Mouse (Mus musculus) embryonic facial prominence, embryonic 14.5 days (tissue): ENCODE results near the gene Olfr1344. TPM values are rescaled to one million over a fixed set of nuclear protein-coding genes. Genes with fewer than 3 reads are reported as not detected.
"Not testable (repeated sequence)": the region's sequence is repeated elsewhere in the genome, so short reads cannot be mapped to it uniquely, and the experiment has no call there.

Experiments
- ATAC-seq: fragments of 200-750 bp; cut with Nextera tagmentation; 2 replicates; pipeline ENCODE4 v1.8.0; 2017; ENCODE audit warnings: low read depth, moderate number of reproducible peaks, moderate TSS enrichment
- DNase-seq: peaks from one replicate; pipeline ENCODE4 v3.0.0-alpha.2; 2015; ENCODE audit warnings: low spot score
- H3K27ac ChIP-seq: fragments of 300-500 bp; sonication (generic); replicated peaks from 2 replicates; pipeline ENCODE4 v1.5.1; 2014; ENCODE audit warnings: low read depth, mild to moderate bottlenecking, low read length, moderate library complexity
- H3K27me3 ChIP-seq: fragments of 300-500 bp; sonication (generic); replicated peaks from 2 replicates; pipeline ENCODE4 v1.6.1; 2014; ENCODE audit warnings: low read length; ENCODE audit not compliant: control insufficient read depth, insufficient read depth
- H3K36me3 ChIP-seq: fragments of 300-500 bp; sonication (generic); 2 replicates; pipeline ENCODE4 v1.6.1; 2014; ENCODE audit warnings: low read length, mixed read lengths; ENCODE audit not compliant: control insufficient read depth, insufficient read depth
- H3K4me1 ChIP-seq: fragments of 300-500 bp; sonication (generic); 2 replicates; pipeline ENCODE4 v1.6.1; 2014; ENCODE audit warnings: antibody characterized with exemption, low read length; ENCODE audit not compliant: control insufficient read depth, insufficient read depth
- H3K4me2 ChIP-seq: fragments of 300-500 bp; sonication (generic); 2 replicates; pipeline ENCODE4 v1.6.1; 2014; ENCODE audit warnings: low read depth, mild to moderate bottlenecking, low read length, moderate library complexity, mixed read lengths
- H3K4me3 ChIP-seq: fragments of 300-500 bp; sonication (generic); 2 replicates; pipeline ENCODE4 v1.5.1; 2014; ENCODE audit warnings: low read depth, mild to moderate bottlenecking, low read length
- H3K9ac ChIP-seq: fragments of 300-500 bp; sonication (generic); 2 replicates; pipeline ENCODE4 v1.6.1; 2014; ENCODE audit warnings: low read depth, mild to moderate bottlenecking, low read length, moderate library complexity, mixed read lengths
- H3K9me3 ChIP-seq: fragments of 300-500 bp; sonication (generic); 2 replicates; pipeline ENCODE4 v1.6.1; 2016; ENCODE audit warnings: low read length; ENCODE audit not compliant: control insufficient read depth
- WGBS: fragments of 180-500 bp; shearing (Covaris S2); extraction: QIAGEN DNeasy Blood & Tissue Kit; methylation state at CpG from one replicate; pipeline ENCODE4 v1.1.7; 2014; 5-methylcytosine and 5-hydroxymethylcytosine counted together
- polyA plus RNA-seq: library from polyadenylated mRNA; unstranded; fragments of >200 nt; fragmentation: Nextera tagmentation; extraction: Ambion mirVana; gene quantifications from 2 replicates; pipeline ENCODE4 v1.2.1, GENCODE M21; 2014

Olfr1344 gene
- polyA plus RNA-seq, 1 experiment from 2014 or later = not detected

DNA sequence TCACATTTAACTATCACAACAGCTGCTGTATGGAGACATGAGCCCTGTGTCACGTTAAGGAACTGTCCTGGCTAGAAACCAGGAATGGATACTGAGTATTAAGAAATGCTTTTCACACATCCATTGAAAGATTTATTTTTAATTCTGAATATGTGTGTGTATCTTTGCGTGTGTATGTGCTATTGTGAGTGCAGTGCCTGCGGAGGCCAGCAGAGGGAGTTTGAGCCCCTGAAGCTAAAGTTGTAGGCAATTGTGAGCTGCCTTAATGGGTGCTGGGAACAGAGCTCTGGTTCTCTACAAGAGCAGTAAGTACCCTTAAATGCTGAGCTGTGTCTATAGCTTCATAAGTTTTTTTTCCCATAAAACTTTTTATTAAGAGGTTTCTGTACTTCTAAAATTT is 9.1 kb upstream of the Olfr1344 start:
- H3K9ac ChIP-seq = no peak overlapping the region
- no peaks in the 10 kb centered on the region for H3K36me3 ChIP-seq
- ATAC-seq (no peak), DNase-seq (no peak)
- H3K9me3 ChIP-seq = peaks cover 12% of the 10 kb centered on the region; the same call in 1 of the 2 replicates
- no peak overlapping the region for H3K4me2 ChIP-seq
- no peaks in the 10 kb centered on the region for H3K4me1 ChIP-seq
- H3K27ac ChIP-seq = no peak overlapping the region
- 87% methylated on average over 3 of the region's 3 CpGs for WGBS
- H3K27me3 ChIP-seq = no peaks in the 10 kb centered on the region
- no peak overlapping the region for H3K4me3 ChIP-seq

DNA sequence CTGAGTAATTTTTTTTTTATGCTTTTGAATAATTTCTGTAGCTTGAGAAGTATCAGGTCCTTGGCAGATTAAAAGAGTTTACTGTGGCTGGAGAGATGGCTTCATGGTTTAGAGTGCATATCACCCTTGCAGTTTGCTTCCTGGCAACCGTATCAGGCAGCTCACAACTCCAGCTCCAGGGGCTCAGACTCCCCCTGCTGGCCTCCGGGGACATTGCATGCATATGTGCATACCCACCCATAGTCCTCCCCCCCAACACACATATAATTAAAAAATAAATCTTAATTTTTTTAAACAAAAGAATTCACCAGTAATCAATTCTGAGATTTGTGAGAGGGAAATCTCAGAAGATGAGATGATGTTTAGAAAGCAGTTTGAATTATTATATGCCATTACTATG is 8.1 kb upstream of the Olfr1344 start:
- Histone ChIP-seq H3K4me2 (no peak overlapping the region), H3K36me3 (no peaks in the 10 kb centered on the region), H3K27ac (no peak overlapping the region), H3K9ac (no peak overlapping the region), H3K4me1 (no peaks in the 10 kb centered on the region), H3K9me3 (peaks cover 12% of the 10 kb centered on the region; the same call in 1 of the 2 replicates), H3K27me3 (no peaks in the 10 kb centered on the region), H3K4me3 (no peak overlapping the region)
- 37% methylated on average over 2 of the region's 2 CpGs for WGBS
- ATAC-seq = no peak
- DNase-seq = no peak

DNA sequence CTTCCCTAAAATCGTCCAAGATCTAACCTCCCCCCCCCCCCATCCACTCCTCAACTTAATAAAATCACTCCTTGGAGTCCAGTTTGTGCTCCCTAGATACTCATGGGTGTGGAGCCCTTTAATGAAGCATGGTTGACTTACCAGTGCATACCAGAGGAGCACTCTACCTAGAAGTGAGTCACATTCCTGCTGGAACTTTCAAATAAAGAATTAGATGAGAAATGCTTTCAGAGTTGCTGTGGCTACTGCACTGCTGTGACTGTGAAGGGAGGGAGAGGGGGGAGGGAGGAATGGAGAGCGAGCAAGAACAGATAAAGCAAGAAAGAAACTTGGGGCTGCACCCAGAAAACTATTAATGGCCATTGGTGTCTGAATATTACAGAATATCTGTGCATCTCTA is 2.7 kb downstream of the Olfr1344 start:
- WGBS = 65% methylated on average over 2 of the region's 2 CpGs
- H3K36me3 ChIP-seq = no peaks in the 10 kb centered on the region
- H3K4me2 ChIP-seq = no peak overlapping the region
- H3K4me1 ChIP-seq = no peaks in the 10 kb centered on the region
- no peak for DNase-seq
- no peak for ATAC-seq
- H3K27ac ChIP-seq = no peak overlapping the region
- H3K9me3 ChIP-seq = no peaks in the 10 kb centered on the region
- H3K4me3 ChIP-seq = no peak overlapping the region
- H3K9ac ChIP-seq = no peak overlapping the region
- H3K27me3 ChIP-seq = no peaks in the 10 kb centered on the region

DNA sequence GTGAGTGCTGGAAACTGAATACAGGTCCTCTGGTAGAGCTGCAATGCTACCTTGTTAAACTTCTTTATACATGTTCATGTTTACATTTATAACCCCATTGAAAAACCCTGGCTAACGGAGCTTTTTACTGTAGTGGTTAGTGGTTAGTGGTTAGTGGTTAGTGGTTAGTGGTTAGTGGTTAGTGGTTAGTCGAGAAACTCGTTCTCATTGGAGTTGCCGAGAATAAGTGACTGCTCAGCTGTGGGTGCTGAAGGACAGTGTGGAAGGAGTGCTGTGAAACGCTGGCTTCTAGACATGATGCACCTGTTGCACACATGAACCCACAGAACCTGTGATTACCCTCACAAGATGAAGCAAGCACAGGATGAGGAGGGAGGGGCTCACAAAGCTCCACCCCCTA is 9.3 kb downstream of the Olfr1344 start:
- Histone ChIP-seq H3K27ac (no peak overlapping the region), H3K27me3 (no peaks in the 10 kb centered on the region), H3K4me2 (no peak overlapping the region), H3K4me3 (no peak overlapping the region), H3K4me1 (no peaks in the 10 kb centered on the region), H3K9me3 (peaks cover 8% of the 10 kb centered on the region; the same call in 1 of the 2 replicates), H3K9ac (no peak overlapping the region), H3K36me3 (no peaks in the 10 kb centered on the region)
- ATAC-seq (no peak), DNase-seq (no peak)
- 81% methylated on average over 5 of the region's 5 CpGs for WGBS

DNA sequence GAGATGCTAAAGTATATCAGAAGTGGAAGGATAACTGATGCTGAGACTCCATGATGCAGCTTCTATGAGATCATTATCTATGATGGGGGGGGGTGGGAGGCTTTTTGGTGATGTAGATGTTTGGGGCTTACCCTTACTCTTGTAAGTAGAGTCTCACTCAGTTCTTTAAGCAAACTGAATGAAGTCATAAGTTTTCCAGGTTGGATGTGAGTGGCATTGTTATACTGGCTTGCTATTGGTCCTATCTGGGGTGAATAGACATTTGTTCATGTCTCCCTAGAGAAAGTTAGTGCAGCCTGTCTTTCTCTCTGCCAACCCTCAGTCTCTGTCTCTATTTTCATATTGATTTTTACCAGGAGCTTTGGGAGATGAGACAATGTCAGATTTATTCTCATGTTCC is 17.4 kb downstream of the Olfr1344 start, which contains the start of gene Olfr1336:
Gene Olfr1336 (plus strand): TSS at position 301 of the 400 bp plus-strand sequence.
- H3K4me2 ChIP-seq = no peak within 1 kb of the TSS
- no peak within 1 kb of the TSS for H3K27ac ChIP-seq
- H3K9me3 ChIP-seq = 0 out of 2 replicates have a peak, but pooled peaks cover 4% of the 10 kb centered on the region
- no peaks in the 10 kb centered on the region for H3K4me1 ChIP-seq
- H3K9ac ChIP-seq = no peak within 1 kb of the TSS
- no peaks in the 10 kb centered on the region for H3K36me3 ChIP-seq
- no peak within 1 kb of the TSS for H3K4me3 ChIP-seq
- no peak for ATAC-seq
- no peak for DNase-seq
- no peaks in the 10 kb centered on the region for H3K27me3 ChIP-seq

DNA sequence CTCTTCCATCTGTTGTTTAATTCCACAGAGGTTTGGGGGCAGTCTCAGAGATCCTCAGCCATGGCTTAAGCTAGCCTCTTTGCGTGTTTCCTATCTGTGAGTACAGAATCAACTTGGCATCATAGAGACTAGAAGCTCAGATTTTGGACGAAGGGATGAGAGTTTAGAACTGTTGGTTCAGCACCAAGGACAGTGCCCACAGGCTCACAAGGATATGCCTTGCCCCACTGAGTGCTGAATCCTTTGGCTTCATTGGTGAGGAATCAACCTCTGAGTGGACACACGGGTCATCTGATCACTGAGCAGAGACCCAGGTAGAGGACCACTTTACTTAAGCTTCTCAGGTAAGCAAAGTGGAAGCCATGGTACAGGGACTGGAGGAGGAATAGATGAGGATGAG is 17.9 kb downstream of the Olfr1344 start:
- Histone ChIP-seq H3K4me2 (no peak overlapping the region), H3K36me3 (no peaks in the 10 kb centered on the region), H3K9me3 (0 out of 2 replicates have a peak, but pooled peaks cover 4% of the 10 kb centered on the region), H3K27ac (no peak overlapping the region), H3K27me3 (no peaks in the 10 kb centered on the region), H3K4me1 (no peaks in the 10 kb centered on the region), H3K4me3 (no peak overlapping the region), H3K9ac (no peak overlapping the region)
- WGBS = 53% methylated on average over 3 of the region's 3 CpGs
- ATAC-seq = no peak
- DNase-seq = peak; percentile 7

DNA sequence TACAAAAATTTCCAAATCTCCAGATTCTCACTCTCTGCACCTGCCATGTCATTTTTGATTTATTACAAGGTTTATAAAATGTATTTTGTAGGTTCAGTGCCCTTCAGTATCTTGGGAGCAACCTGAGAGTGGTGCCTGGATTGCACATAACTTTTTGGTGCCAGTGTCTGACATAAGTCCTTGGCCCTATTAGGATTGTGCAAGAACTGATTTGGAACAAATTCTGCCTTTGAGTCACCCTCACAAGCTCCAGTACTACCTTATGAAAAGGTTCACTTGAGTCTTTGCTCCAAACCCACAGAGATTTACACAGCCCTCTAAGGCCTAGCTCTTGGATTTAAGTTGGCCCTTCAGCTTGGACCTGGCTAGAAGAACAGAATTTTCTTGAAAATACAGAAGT is 28.5 kb downstream of the Olfr1344 start, which contains the start of gene Olfr1346:
Gene Olfr1346 (plus strand): TSS at position 151 of the 400 bp plus-strand sequence.
- Histone ChIP-seq H3K36me3 (no peaks in the 10 kb centered on the region), H3K27ac (no peak within 1 kb of the TSS), H3K4me3 (no peak within 1 kb of the TSS), H3K9ac (no peak within 1 kb of the TSS), H3K4me2 (no peak within 1 kb of the TSS), H3K4me1 (no peaks in the 10 kb centered on the region), H3K9me3 (no peaks in the 10 kb centered on the region), H3K27me3 (no peaks in the 10 kb centered on the region)
- no peak for DNase-seq
- ATAC-seq = no peak

DNA sequence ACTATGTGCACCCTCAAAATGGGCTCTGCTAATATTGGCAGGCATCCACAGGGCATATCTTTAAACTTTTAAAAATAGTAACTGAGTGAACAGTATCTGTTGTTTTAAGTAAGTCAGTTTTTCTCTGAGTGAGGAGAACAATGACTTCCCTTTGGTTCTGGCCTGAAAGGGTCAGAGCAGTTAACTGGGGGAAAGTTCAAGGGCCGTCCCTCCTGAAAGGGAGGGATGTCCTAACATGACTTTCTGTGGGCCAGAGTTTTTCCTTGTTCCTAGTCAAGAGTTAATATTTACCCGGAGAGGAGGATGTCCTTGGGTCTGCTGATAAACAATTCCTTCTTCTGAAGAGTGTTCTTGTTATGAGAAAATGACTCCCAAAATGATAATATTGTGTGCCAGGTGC is 39.1 kb downstream of the Olfr1344 start:
- H3K27ac ChIP-seq, ATAC-seq, H3K9ac ChIP-seq, H3K36me3 ChIP-seq, H3K4me2 ChIP-seq, H3K9me3 ChIP-seq, DNase-seq, H3K27me3 ChIP-seq, H3K4me3 ChIP-seq, H3K4me1 ChIP-seq: not testable (repeated sequence)
- WGBS = 85% methylated on average over 2 of the region's 2 CpGs

DNA sequence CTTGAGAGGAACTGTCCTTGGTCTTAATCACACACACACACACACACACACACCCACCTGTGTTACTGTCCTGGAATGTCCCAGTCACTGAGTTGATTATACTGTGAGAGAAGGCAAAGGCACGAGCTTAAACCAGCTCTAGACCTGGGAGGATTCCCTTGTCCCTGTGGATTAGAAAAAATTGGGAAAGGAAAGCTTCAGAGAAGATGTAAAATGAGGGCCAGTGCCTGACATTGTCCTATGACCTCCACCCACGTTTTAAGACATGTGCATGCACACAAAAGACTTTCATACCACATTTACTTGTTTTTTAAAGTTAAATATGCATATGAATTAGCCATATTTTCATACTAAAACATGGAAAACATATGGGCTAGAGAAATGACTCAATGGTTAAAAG is 48.4 kb downstream of the Olfr1344 start, which contains the start of gene Olfr5:
Gene Olfr5 (minus strand): TSS at position 101 of the 400 bp plus-strand sequence.
- DNase-seq = no peak
- no peak within 1 kb of the TSS for H3K4me3 ChIP-seq
- H3K27me3 ChIP-seq = no peaks in the 10 kb centered on the region
- no peaks in the 10 kb centered on the region for H3K36me3 ChIP-seq
- H3K27ac ChIP-seq = no peak within 1 kb of the TSS
- H3K4me2 ChIP-seq = no peak within 1 kb of the TSS
- 24% methylated on average over 2 of the region's 2 CpGs for WGBS
- no peaks in the 10 kb centered on the region for H3K9me3 ChIP-seq
- no peak for ATAC-seq
- no peak within 1 kb of the TSS for H3K9ac ChIP-seq
- no peaks in the 10 kb centered on the region for H3K4me1 ChIP-seq
